Mouse (Mus musculus): ENCODE data around the gene Primpol. TPM values are rescaled to one million over a fixed set of nuclear protein-coding genes. Genes with fewer than 3 reads are reported as not detected.

Primpol gene
- total RNA-seq, 2 experiments from 2014 or later, result 3.2 to 3.8 TPM

DNA sequence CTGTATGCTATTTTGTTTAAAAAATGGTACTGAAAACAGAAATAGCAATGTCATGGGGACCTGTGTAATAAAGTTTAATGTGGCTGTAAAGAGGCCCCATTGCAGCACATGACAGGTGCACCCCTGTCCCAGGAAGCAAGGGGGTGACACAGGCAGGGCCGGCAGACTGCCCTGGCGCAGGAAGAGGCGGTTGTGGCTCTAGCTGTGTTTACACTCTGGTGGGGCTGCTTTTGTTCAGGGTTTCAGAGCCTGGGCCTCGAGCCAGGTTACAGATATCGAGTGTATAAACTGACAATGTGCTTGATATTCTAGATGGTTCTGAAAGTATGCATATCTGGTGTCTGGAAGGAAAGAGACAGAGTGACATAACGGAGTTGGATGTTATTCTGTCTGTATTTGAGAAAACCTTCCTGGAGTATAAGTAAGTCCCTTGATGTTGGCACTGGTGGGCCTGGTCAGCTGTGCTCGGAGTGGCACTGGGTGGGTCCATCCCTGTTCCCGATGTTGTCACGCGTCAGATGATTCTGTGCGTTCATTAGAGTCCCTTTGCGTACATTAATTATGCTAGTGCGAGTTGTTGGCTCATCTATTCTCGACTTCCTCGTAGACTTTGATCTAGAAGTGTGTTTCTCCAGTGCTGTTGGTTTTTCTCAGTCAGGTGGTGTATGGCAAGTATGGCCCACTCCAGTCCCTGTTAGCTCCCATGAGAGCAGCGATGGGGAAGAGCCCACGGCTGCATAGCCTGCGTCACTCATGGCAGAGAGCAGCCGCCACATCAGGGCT is 47.2 kb downstream of the Primpol start:
- no peak for DNase-seq (ENCODE audit: low spot score in 2 of 2)
- intact Hi-C loops (cut with DNase I), result no loop called here

DNA sequence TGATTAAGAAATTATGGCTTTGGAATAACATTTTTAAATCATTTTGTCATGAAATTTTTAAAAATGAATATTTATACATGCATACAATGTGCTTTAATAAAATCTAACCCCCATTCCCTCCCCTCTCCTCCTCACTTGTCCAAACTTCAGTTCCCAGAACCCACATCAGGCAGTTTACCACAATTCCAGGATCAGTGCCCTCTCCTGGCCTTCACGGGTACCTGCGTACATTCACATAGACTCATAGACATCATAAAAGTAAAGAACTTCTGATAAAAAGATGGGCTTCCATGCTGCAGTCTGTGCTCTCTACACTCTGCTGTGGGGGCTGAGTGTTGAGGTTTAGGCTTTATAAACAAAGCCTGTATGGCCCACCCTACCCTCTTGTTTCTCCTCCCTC is 48.1 kb downstream of the Primpol start:
- no peak for DNase-seq (ENCODE audit: low spot score in 2 of 2)
- intact Hi-C loops (cut with DNase I), result no loop called here

DNA sequence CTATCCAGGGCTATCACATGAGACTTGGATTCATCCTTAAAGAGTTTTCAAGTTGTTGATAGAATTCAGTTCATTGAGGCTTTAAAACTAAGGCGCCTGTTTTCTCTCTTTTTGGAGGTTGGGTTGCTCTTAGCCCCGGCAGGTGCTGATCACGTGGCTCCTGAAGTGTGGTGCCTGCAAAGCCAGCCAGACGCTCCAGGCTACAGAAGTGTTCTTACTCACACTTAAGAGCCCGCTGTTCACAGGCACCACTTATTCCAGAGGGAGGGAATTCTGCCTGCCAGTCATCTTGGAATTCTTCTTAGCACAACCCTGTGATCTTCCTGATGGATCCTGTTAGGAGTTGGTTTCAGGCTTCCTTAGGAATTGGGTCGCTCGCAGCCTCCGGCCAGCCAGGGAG is 49.1 kb downstream of the Primpol start:
- intact Hi-C loops (cut with DNase I), result no loop called here
- peak; percentile 25 to 49 for DNase-seq (ENCODE audit: low spot score in 2 of 2)

DNA sequence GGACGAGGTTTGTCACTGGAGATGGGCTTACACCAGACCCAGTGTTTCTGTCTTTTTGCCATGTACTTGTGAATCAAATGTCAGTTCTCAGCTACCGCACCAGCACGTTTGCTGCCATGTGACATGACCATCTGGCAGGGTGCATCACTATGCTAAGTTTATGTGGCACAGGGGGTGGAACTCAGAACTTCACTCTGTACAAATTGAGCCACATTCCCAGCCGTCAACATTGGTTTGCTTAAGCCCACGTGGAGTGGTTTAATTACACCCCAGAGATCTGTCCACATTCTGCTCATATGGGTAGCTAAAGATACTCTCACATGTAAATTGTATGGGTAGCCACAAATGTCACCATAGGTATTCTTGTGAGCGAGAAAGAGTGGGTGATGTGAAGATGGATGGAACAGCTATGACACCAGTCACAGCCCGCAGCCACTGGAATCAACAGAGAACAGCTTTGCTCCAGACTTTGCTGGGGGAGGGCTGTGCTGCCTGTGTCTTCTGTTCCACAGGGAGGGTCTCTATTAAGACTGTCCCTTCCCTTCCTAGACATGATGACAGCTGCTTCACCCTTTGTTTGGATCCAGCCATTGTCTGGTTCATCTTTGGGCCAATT is 50.0 kb downstream of the Primpol start:
- intact Hi-C loops (cut with DNase I), result no loop called here
- peak; percentile 86 to 95 for DNase-seq (ENCODE audit: low spot score in 2 of 2)

DNA sequence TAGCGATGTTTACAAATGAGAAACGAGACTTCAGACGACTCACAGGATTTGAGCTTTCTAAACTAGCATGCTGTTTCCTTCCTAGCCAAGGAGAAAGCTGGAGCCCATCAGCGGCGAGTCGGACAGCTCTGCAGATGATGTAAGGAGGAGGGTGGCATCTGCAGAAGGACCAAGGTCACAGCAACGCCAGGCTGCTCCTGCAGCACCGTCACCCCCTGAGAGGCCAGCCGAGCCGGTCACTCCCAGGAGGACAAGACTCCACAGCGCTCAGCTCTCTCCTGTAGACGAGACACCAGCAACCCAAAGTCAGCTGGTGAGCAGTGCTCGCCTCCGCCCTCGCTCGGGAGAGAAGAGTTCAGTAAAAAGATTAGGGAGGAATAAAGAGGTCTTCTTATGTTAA is 54.7 kb downstream of the Primpol start:
- no peak for DNase-seq (ENCODE audit: low spot score in 2 of 2)
- intact Hi-C loops (cut with DNase I), result loop anchor here (5.0 kb wide), 1 partner anchor 390 kb away; no protein-coding TSS in a partner anchor

DNA sequence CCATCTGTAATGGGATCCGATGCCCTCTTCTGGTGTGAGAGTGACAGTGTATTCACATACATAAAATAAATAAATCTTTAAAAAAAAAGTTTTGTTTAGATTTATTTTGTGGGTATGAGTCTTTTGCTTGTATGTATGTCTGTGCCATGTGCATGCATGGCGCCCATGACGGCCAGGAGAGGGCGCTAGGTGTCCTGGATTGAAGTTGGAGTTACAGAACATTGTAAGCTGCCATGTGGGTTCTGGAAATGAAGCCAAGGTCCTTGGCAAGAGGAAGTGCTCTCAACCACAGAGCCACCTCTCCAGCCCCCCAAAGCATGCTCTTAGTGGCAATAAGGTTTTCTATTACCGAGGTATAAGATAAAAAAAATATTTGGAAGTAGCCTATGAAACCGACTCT is 57.6 kb downstream of the Primpol start:
- DNase-seq (ENCODE audit: low spot score in 2 of 2), result peak; percentile 44 to 57
- intact Hi-C loops (cut with DNase I), result no loop called here

DNA sequence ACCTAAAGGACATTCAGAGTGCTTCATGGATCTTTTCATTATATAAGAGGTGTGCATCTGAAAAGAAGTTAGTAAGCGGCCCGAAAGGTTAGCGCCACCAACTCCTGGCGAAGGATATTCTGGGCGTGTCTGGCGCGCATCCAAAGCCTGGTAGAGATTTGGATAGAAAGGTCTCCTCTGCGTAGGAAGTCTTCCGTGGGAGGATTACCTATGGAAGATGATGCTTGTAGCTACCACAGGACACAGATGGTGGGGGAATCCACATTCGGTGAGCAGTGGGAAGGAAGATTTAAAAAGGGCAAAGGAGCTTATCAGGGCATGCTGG is 64.6 kb downstream of the Primpol start:
- peak in 1 of 2 experiments; percentile 18 for DNase-seq (ENCODE audit: low spot score in 2 of 2)
- intact Hi-C loops (cut with DNase I), result no loop called here

DNA sequence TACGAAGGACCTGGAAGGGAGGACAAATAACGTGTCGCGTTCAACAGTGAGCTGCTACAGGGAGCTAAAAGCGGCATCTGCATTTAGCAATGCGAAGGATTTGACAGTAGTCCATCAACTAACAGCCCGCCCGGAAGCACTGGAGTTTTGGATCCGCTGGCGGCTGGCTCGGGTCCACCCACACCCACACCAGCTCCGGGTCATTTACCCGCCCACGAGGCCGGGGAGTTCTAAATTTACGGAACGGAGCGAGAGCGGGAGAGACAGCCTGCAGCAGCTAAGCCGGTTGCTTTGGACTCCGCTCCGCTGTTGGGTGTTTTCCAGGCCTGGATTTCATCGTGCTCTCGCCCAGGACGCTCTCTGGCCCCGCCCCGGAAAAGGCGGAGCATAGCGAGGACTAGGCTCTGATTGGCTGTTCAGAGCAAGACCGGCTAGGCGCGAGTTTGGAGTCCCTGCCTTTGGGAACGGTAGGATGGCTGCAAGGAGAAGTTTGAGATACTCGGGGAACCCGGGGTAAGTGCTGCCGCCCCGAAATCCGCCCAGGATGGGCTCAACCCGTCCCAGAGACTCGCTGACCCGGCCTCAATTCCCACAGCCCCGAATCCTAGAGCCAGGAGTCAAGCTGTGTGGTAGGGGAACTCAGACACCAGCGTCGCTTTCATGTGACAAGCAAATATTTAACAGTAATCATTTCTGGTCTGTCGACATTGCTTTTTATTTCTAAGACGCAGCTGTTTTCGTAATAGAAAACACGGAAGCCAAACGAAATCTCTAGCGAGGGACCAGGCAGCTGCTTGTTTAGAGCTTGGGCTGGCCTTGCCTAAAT is 65.2 kb downstream of the Primpol start, which contains the start of gene Cenpu:
Cenpu (plus strand) TSS at position 414 of the 826 bp plus-strand sequence.
- intact Hi-C loops (cut with DNase I), result no loop called here
- DNase-seq (ENCODE audit: low spot score in 2 of 2), result peak; percentile 100

DNA sequence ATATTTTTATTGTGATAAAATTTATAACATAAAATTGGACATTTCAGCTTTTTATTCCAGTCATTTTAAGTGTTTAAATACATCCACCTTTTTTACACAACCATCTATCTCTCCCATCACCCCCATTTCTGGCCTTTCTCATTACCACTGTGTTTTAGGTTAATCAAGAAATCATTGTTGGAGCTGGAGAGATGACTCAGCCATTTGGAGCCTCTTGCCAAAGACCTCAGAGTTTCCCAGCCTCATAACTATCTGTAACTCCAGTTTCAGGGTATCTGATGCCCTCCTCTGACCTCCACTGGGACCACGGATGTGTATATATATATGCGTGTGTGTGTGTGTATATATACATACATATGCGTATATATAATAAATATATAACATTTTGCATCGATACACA is 66.0 kb downstream of the Primpol start:
- intact Hi-C loops (cut with DNase I), result no loop called here
- no peak for DNase-seq (ENCODE audit: low spot score in 2 of 2)

DNA sequence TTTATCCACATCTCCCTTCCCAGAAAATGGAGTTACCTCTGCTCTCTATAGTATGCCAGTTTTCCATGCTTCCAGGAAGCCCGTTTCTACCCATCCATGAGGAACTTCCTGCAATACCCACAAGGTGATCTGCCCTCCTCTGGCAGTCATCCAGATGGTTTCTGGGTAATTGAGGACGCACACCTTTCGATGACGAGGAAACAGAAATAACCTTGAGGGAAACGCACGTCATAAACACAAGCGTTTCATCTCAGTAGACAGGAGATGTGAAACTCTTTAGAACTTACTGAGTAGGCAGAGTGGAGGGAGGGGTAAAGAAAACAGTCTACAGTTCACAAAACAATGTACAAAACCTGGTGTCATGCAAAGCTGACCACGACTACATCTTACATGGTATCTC is 67.0 kb downstream of the Primpol start:
- intact Hi-C loops (cut with DNase I), result no loop called here
- no peak for DNase-seq (ENCODE audit: low spot score in 2 of 2)

DNA sequence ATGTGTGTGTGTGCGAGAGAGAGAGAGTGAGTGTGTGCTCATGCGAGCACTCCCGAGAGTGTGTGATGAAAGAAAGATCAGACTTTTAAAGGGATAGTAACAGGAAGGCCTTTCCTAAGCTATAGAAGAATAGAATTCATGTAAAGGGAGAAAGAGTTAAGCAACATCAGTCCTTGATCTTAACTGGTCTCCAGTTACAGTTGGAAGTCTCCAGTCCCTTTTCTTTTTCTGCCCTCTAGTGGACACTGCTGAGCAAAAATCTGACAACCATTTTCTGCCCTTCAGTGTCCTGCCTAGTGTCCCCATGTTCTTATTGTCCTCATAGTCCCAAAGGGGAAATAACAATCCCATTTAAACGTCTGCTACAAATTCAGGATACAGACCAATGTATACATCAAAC is 69.8 kb downstream of the Primpol start:
- DNase-seq (ENCODE audit: low spot score in 2 of 2), result peak in 1 of 2 experiments; percentile 57
- intact Hi-C loops (cut with DNase I), result loop anchor here (1.0 kb wide), 1 partner anchor 236 kb away; no protein-coding TSS in a partner anchor

DNA sequence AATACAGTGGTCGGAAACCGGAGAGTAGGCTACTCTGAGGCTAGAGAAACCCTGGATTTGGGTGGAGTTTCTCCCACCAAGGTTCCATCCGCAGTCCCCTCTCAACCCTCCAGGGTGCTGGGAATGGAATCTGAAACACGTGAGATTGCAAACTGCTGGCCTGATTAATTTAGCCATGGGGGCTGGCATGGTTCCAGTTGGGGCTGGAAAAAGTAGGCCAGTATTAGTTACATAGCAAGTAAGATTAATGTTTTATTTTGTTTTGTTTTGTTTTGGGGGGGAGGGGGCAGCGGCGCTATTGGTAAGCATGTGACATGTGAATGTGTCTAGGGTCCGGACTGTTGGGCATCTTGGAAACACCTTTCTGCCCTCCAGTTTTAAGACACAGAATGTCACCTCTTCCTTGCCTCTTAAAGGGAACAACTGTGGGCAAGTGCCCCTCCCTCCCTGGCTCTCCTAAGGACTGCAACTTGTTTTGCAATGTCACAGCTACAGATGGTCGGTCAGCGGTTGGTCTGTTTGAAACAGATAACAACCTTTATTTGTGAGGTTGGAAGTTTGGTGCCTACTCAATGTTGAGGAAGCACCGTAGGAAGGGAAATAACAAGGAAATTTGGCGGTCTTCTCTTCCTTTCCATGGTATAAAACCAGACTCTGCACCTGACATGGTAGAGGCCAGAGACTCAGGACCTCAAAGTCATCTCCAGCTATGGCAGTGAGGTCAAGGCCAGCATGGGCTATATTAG is 70.4 kb downstream of the Primpol start:
- intact Hi-C loops (cut with DNase I), result loop anchor here (1.0 kb wide), 1 partner anchor 235 kb away; no protein-coding TSS in a partner anchor
- DNase-seq (ENCODE audit: low spot score in 2 of 2), result peak in 1 of 2 experiments; percentile 12

DNA sequence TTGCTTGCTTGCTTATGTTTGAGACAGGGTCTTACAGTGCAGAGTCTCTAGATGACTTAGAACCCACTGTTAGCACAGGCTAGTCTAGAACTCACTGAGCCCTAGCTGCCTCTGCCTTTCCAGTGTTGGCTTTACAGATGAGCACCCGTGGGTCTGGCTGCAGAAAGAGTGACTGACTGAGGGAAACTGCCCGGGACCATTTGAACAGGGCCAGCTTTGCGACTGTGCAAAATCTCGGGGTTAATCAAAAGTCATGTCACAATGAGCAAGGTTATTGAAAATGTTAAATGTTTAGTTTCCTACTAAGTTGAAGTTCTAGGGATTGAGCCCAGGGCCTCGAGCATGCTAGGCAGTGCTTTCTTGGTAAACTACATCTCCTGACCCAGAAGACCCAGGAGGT is 71.2 kb downstream of the Primpol start:
- DNase-seq (ENCODE audit: low spot score in 2 of 2), result no peak
- intact Hi-C loops (cut with DNase I), result no loop called here

DNA sequence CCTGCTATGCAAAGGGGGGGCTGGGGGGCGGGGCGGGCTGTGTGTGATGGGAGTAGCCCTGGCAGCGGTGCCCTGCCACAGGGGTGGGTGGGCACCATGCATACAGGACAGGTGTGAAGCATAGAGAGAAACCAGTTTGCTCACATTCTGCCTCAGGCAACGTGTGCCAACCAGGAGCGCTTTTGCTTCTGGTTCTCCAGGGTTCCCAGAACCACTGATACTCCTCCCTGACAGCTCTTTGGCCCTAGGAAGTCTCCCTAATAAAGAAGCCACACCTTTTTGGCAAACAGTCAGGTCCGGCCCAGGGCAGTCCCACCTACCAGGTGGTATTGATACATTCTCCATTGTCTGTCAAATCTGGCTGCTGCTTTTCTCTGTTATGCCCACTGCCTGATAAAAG is 73.3 kb downstream of the Primpol start:
- intact Hi-C loops (cut with DNase I), result no loop called here
- DNase-seq (ENCODE audit: low spot score in 2 of 2), result no peak

DNA sequence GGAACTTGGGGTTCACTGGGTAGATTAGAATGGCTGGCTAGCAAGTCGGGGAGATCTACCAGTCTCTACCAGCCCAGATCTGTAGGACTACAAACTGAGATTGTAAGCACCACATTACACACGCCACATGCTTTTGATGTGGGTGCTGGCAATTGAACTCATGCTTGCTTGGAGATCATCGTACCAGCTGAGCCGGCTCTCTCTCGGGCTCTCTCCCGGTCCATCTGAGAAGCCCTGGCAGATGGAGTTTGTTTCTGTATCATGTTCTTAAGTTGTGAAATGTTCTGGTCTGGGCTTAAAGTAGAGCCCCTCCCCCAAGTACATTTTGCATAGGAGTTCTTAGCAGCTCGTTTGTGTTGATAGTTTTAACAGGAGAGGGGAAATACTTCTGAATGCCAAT is 73.8 kb downstream of the Primpol start:
- DNase-seq (ENCODE audit: low spot score in 2 of 2), result peak; percentile 10 to 73
- intact Hi-C loops (cut with DNase I), result no loop called here

DNA sequence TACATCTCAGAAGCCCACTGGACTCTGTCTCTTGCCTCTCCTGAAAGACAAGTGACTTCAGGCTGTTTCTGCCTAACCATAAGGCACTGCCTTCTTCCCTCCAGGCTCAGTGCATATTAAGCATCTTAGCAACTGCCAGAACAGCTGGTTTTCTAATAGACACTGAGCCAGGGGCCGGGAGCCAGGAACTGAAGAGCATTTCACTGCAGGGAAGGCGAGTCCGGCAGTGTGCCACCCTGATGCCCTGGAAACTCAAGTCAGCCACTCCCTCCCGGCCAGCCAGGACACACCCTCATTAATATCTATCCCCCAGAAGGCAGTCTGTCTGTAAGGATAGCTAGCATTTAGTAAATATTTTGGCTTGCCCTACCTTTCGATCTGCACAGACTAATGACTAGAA is 77.3 kb downstream of the Primpol start:
- peak in 1 of 2 experiments; percentile 14 for DNase-seq (ENCODE audit: low spot score in 2 of 2)
- intact Hi-C loops (cut with DNase I), result no loop called here

DNA sequence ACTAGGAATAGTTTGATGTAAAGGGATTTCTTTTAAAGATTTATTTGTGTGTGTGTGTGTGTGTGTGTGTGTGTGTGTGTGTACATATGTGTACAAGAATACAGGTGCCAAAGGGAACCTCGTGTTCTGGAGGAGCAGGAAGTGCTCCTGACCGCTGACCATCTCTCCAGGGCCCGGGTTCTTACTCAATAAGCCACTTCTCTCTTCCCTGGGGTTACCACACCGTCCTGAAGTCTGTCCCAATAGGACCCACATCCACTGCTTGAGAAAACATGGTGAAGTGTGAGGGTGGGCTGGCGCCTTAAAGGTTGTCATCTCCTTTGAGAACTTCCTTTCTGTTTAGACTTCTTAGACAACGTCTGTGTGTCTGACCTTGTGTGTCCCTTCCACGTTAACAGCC is 83.1 kb downstream of the Primpol start:
- DNase-seq (ENCODE audit: low spot score in 2 of 2), result no peak
- intact Hi-C loops (cut with DNase I), result no loop called here

DNA sequence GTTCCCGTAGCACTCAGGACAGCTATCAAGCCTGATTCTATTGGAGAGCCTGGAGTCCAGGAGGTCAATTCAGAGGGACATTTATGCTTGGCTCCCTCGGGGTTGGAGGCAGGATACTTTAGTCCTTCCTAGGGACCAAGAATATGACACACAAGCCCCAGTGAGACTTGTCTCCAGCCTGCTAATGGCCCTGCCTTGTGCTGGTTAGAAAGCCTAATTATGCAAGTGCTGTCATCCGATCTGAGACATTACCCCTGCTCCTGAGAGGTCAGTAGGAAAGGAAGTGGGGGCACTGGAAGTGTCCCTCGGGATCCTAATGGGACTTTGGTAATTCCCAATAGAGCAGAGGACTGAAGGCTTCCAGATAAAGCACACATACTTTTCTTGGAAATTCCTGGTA is 86.5 kb downstream of the Primpol start:
- DNase-seq (ENCODE audit: low spot score in 2 of 2), result no peak
- intact Hi-C loops (cut with DNase I), result no loop called here

DNA sequence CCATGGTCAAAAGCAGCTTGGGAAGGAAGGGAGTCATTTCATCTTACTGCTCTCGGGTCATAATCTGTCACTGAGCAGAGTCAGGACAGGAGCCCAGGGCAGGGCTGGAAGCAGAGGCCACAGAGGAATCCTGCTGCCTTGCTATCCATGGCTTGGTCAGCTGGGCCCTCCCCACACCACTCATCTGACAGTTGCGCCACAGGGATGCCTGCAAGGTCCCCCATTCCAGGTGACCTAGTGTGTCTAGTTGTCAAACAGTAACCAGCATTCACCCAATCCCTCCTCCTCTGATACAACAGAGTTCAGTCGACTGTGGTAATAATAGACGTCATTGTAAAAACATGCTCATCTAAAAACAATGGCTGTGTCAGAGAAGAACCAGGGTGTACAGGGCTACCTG is 87.5 kb downstream of the Primpol start:
- intact Hi-C loops (cut with DNase I), result no loop called here
- DNase-seq (ENCODE audit: low spot score in 2 of 2), result no peak

DNA sequence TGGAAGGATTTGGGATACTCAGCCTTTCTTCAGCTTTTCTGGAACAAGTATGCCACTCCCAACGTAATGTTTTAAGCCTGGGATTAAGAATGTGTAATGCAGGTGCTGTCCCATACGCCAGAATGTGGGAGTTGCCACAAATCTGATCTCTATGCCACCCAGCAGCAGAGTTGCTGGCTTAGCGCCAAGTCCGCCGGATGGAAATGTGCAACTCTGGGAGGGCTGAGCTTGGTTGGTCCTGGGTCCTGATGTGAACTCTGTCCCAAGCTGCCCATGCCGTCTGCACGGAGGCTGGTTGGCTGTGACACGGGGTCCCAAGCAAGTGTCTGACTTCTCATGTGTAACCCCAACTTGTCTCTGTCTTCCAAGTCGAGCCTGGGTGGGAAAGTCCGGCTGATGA is 90.2 kb downstream of the Primpol start:
- no peak for DNase-seq (ENCODE audit: low spot score in 2 of 2)
- intact Hi-C loops (cut with DNase I), result no loop called here
